Mouse (Mus musculus) brain, embryonic 18.5 days (tissue): Measurements from ENCODE around the gene Slc25a45.
"Not testable (repeated sequence)": the region's sequence is repeated elsewhere in the genome, so short reads cannot be mapped to it uniquely, and the experiment has no call there.

ENCODE experiments used
- DNase-seq: peaks from one replicate; pipeline ENCODE4 v3.0.0-alpha.2; 2012; ENCODE audit warnings: low read depth, low spot score

The Slc25a45 gene

GRCm38 (mm10) chr19:5852035-5852722 lies 25.4 kb upstream of the Slc25a45 start:
- DNase-seq: no peak

- no peak for DNase-seq
Measured at GRCm38 (mm10) chr19:5856604-5857003, 21.0 kb upstream of the Slc25a45 start.

GRCm38 (mm10) chr19:5862335-5863085 lies 15.1 kb upstream of the Slc25a45 start:
- DNase-seq: no peak

GRCm38 (mm10) chr19:5863776-5864175 lies 13.8 kb upstream of the Slc25a45 start:
- no peak for DNase-seq

- DNase-seq: no peak
Measured at GRCm38 (mm10) chr19:5864710-5865398, 12.8 kb upstream of the Slc25a45 start.

- DNase-seq: no peak
Measured at GRCm38 (mm10) chr19:5868096-5868495, 9.5 kb upstream of the Slc25a45 start.

- DNase-seq: no peak
Measured at GRCm38 (mm10) chr19:5871273-5871672, 6.3 kb upstream of the Slc25a45 start.

GRCm38 (mm10) chr19:5871683-5872082 lies 5.9 kb upstream of the Slc25a45 start:
- no peak for DNase-seq

GRCm38 (mm10) chr19:5872528-5872927 lies 5.1 kb upstream of the Slc25a45 start:
- no peak for DNase-seq

GRCm38 (mm10) chr19:5872931-5873556 lies 4.6 kb upstream of the Slc25a45 start:
- DNase-seq: no peak

- DNase-seq: no peak
Measured at GRCm38 (mm10) chr19:5874391-5874968, 3.1 kb upstream of the Slc25a45 start.

GRCm38 (mm10) chr19:5874969-5875480 lies 2.6 kb upstream of the Slc25a45 start, which contains the start of gene Frmd8:
Gene Frmd8 (minus strand): TSS chr19:5875274.
- DNase-seq: peak; percentile 83

GRCm38 (mm10) chr19:5878362-5878722 lies 734 bp downstream of the Slc25a45 start:
- DNase-seq: no peak

GRCm38 (mm10) chr19:5878916-5879315 lies 1.3 kb downstream of the Slc25a45 start:
- no peak for DNase-seq

- no peak for DNase-seq
Measured at GRCm38 (mm10) chr19:5879735-5880134, 2.1 kb downstream of the Slc25a45 start.

GRCm38 (mm10) chr19:5881155-5881554 lies 3.5 kb downstream of the Slc25a45 start:
- DNase-seq: no peak

GRCm38 (mm10) chr19:5882079-5882478 lies 4.5 kb downstream of the Slc25a45 start:
- DNase-seq: not testable (repeated sequence)

GRCm38 (mm10) chr19:5883935-5884334 lies 6.3 kb downstream of the Slc25a45 start:
- no peak for DNase-seq

- no peak for DNase-seq
Measured at GRCm38 (mm10) chr19:5885838-5886237, 8.2 kb downstream of the Slc25a45 start.

- no peak for DNase-seq
Measured at GRCm38 (mm10) chr19:5887234-5887815, 9.7 kb downstream of the Slc25a45 start.

- DNase-seq: no peak
Measured at GRCm38 (mm10) chr19:5889211-5889610, 11.6 kb downstream of the Slc25a45 start.
